Mouse (Mus musculus) intestine, embryonic 14.5 days (tissue): ENCODE results near the gene Cntln. TPM values are rescaled to one million over a fixed set of nuclear protein-coding genes. Genes with fewer than 3 reads are reported as not detected.

Experiments
- ATAC-seq: fragments of 200-750 bp; cut with Nextera tagmentation; replicated peaks from 2 replicates; pipeline ENCODE4 v1.8.0; 2017; ENCODE audit warnings: low read depth, moderate number of reproducible peaks, moderate TSS enrichment, moderate library complexity; ENCODE audit not compliant: low FRiP score, low TSS enrichment
- DNase-seq: peaks from one replicate; pipeline ENCODE4 v3.0.0-alpha.2; 2018; ENCODE audit warnings: low spot score
- H3K27ac ChIP-seq: fragments of 300-500 bp; sonication (generic); 2 replicates; pipeline ENCODE4 v1.5.1; 2014; ENCODE audit warnings: low read depth, mild to moderate bottlenecking, control low read depth
- H3K27me3 ChIP-seq: fragments of 300-500 bp; sonication (generic); replicated peaks from 2 replicates; pipeline ENCODE4 v1.6.1; 2014; ENCODE audit warnings: low read length, control low read depth; ENCODE audit not compliant: control insufficient read depth, insufficient read depth
- H3K36me3 ChIP-seq: fragments of 300-500 bp; sonication (generic); 2 replicates; pipeline ENCODE4 v1.6.1; 2014; ENCODE audit warnings: low read length, control low read depth; ENCODE audit not compliant: control insufficient read depth, insufficient read depth
- H3K4me1 ChIP-seq: fragments of 300-500 bp; sonication (generic); replicated peaks from 2 replicates; pipeline ENCODE4 v1.6.1; 2014; ENCODE audit warnings: low read length, control low read depth, mixed read lengths; ENCODE audit not compliant: control insufficient read depth, insufficient read depth
- H3K4me2 ChIP-seq: fragments of 300-500 bp; sonication (generic); 2 replicates; pipeline ENCODE4 v1.6.1; 2014; ENCODE audit warnings: low read length
- H3K4me3 ChIP-seq: fragments of 300-500 bp; sonication (generic); 2 replicates; pipeline ENCODE4 v1.5.1; 2014; ENCODE audit warnings: low read depth, low read length, control low read depth, mixed read lengths
- H3K9ac ChIP-seq: fragments of 300-500 bp; sonication (generic); 2 replicates; pipeline ENCODE4 v1.6.1; 2014; ENCODE audit warnings: mild to moderate bottlenecking, low read length
- H3K9me3 ChIP-seq: fragments of 300-500 bp; sonication (generic); 2 replicates; pipeline ENCODE4 v1.6.1; 2016; ENCODE audit warnings: low read length, control low read depth; ENCODE audit not compliant: control insufficient read depth
- WGBS: fragments of 180-500 bp; shearing (Covaris S2); extraction: QIAGEN DNeasy Blood & Tissue Kit; methylation state at CpG from one replicate; pipeline ENCODE4 v1.1.7; 2014; 5-methylcytosine and 5-hydroxymethylcytosine counted together
- polyA plus RNA-seq: library from polyadenylated mRNA; unstranded; fragments of >200 nt; fragmentation: Nextera tagmentation; extraction: Ambion mirVana; gene quantifications from 2 replicates; pipeline ENCODE4 v1.2.1, GENCODE M21; 2014

Gene Cntln
- polyA plus RNA-seq, 1 experiment from 2014 or later, result 9.2 TPM

- no peak for ATAC-seq
- H3K4me3 ChIP-seq, result no peak overlapping the region
- WGBS, result 87% methylated on average over 1 of the region's 1 CpGs
- no peaks in the 10 kb centered on the region for H3K36me3 ChIP-seq
- no peak overlapping the region for H3K4me2 ChIP-seq
- H3K4me1 ChIP-seq, result no peaks in the 10 kb centered on the region
- H3K27ac ChIP-seq, result no peak overlapping the region
- no peaks in the 10 kb centered on the region for H3K9me3 ChIP-seq
- DNase-seq, result no peak
- H3K9ac ChIP-seq, result no peak overlapping the region
- H3K27me3 ChIP-seq, result no peaks in the 10 kb centered on the region
Observed at GRCm38 (mm10) chr4:84918393-84918792, 34.3 kb downstream of the Cntln start.

GRCm38 (mm10) chr4:84934342-84934929 lies 50.3 kb downstream of the Cntln start:
- ATAC-seq (no peak), DNase-seq (no peak)
- Histone ChIP-seq H3K27me3 (no peaks in the 10 kb centered on the region), H3K9me3 (no peaks in the 10 kb centered on the region), H3K4me3 (no peak overlapping the region), H3K4me1 (no peaks in the 10 kb centered on the region), H3K9ac (no peak overlapping the region), H3K27ac (no peak overlapping the region), H3K36me3 (no peaks in the 10 kb centered on the region), H3K4me2 (no peak overlapping the region)
- 85% methylated on average over 6 of the region's 6 CpGs for WGBS

GRCm38 (mm10) chr4:84942059-84942458 lies 58.0 kb downstream of the Cntln start:
- H3K9me3 ChIP-seq, result no peaks in the 10 kb centered on the region
- H3K27me3 ChIP-seq, result no peaks in the 10 kb centered on the region
- H3K4me3 ChIP-seq, result no peak overlapping the region
- H3K36me3 ChIP-seq, result no peaks in the 10 kb centered on the region
- H3K4me1 ChIP-seq, result no peaks in the 10 kb centered on the region
- DNase-seq, result no peak
- ATAC-seq, result no peak
- no peak overlapping the region for H3K4me2 ChIP-seq
- WGBS, result 83% methylated on average over 2 of the region's 2 CpGs
- H3K9ac ChIP-seq, result no peak overlapping the region
- H3K27ac ChIP-seq, result no peak overlapping the region

- no peak overlapping the region for H3K9ac ChIP-seq
- DNase-seq (no peak), ATAC-seq (no peak)
- H3K27me3 ChIP-seq, result no peaks in the 10 kb centered on the region
- no peak overlapping the region for H3K4me2 ChIP-seq
- no peaks in the 10 kb centered on the region for H3K9me3 ChIP-seq
- no peaks in the 10 kb centered on the region for H3K4me1 ChIP-seq
- H3K27ac ChIP-seq, result no peak overlapping the region
- no peak overlapping the region for H3K4me3 ChIP-seq
- H3K36me3 ChIP-seq, result no peaks in the 10 kb centered on the region
- 90% methylated on average over 2 of the region's 2 CpGs for WGBS
Observed at GRCm38 (mm10) chr4:84942651-84943050, 58.5 kb downstream of the Cntln start.

GRCm38 (mm10) chr4:84944100-84944499 lies 60.0 kb downstream of the Cntln start:
- WGBS, result 78% methylated on average over 4 of the region's 4 CpGs
- DNase-seq, result no peak
- no peaks in the 10 kb centered on the region for H3K36me3 ChIP-seq
- H3K4me3 ChIP-seq, result no peak overlapping the region
- H3K4me2 ChIP-seq, result no peak overlapping the region
- ATAC-seq, result no peak
- H3K9me3 ChIP-seq, result no peaks in the 10 kb centered on the region
- no peaks in the 10 kb centered on the region for H3K4me1 ChIP-seq
- H3K9ac ChIP-seq, result no peak overlapping the region
- H3K27me3 ChIP-seq, result no peaks in the 10 kb centered on the region
- no peak overlapping the region for H3K27ac ChIP-seq

- no peaks in the 10 kb centered on the region for H3K9me3 ChIP-seq
- no peak for DNase-seq
- ATAC-seq, result no peak
- WGBS, result 82% methylated on average over 3 of the region's 3 CpGs
- H3K4me3 ChIP-seq, result no peak overlapping the region
- no peaks in the 10 kb centered on the region for H3K36me3 ChIP-seq
- H3K4me1 ChIP-seq, result no peaks in the 10 kb centered on the region
- H3K4me2 ChIP-seq, result no peak overlapping the region
- H3K27ac ChIP-seq, result no peak overlapping the region
- no peaks in the 10 kb centered on the region for H3K27me3 ChIP-seq
- no peak overlapping the region for H3K9ac ChIP-seq
Observed at GRCm38 (mm10) chr4:84946450-84946849, 62.3 kb downstream of the Cntln start.

- DNase-seq, result no peak
Observed at GRCm38 (mm10) chr4:84976875-84977646, 93.0 kb downstream of the Cntln start.

GRCm38 (mm10) chr4:84995520-84996348 lies 111.6 kb downstream of the Cntln start:
- DNase-seq (no peak), ATAC-seq (no peak)
- Histone ChIP-seq H3K4me3 (no peak overlapping the region), H3K27ac (no peak overlapping the region), H3K36me3 (peaks cover 4% of the 10 kb centered on the region; the same call in 1 of the 2 replicates), H3K27me3 (no peaks in the 10 kb centered on the region), H3K9me3 (no peaks in the 10 kb centered on the region), H3K4me1 (no peaks in the 10 kb centered on the region), H3K4me2 (no peak overlapping the region), H3K9ac (no peak overlapping the region)
- WGBS, result 77% methylated on average over 10 of the region's 10 CpGs

More at GRCm38 (mm10) chr4:84976875-84977646, 93.0 kb downstream of the Cntln start:
- Histone ChIP-seq H3K9me3 (no peaks in the 10 kb centered on the region), H3K4me3 (no peak overlapping the region), H3K9ac (no peak overlapping the region), H3K27ac (no peak overlapping the region), H3K4me1 (no peaks in the 10 kb centered on the region), H3K4me2 (no peak overlapping the region), H3K36me3 (no peaks in the 10 kb centered on the region), H3K27me3 (no peaks in the 10 kb centered on the region)
- no peak for ATAC-seq
- WGBS, result 84% methylated on average over 7 of the region's 7 CpGs
